Mouse (Mus musculus): ENCODE measurements around the gene Elmsan1.

GRCm38 (mm10) chr12:84205659-84206185, 13.0 kb downstream of the Elmsan1 start:
- no peak for TF ChIP-seq CTCF (conservative IDR thresholded peaks at IDR 0.05 in 1 of 2, IDR thresholded peaks at IDR 0.05 in 1 of 2; ENCODE audit: low read depth in 2 of 2, low read length in 2 of 2)
- no peak for TF ChIP-seq MAFK (IDR thresholded peaks at IDR 0.05; ENCODE audit: insufficient replicate concordance, low read length)
- no peak for TF ChIP-seq MAX (IDR thresholded peaks at IDR 0.05; ENCODE audit: low read length)
- TF ChIP-seq ZC3H11A (IDR thresholded peaks at IDR 0.05; ENCODE audit: low read depth, low read length) = no peak
- TF ChIP-seq POLR2A (IDR thresholded peaks at IDR 0.05; ENCODE audit: low read depth, low read length) = no peak
- TF ChIP-seq RAD21 (IDR thresholded peaks at IDR 0.05; ENCODE audit: low read depth, low read length) = no peak
- no peak for TF ChIP-seq MAZ (IDR thresholded peaks at IDR 0.05; ENCODE audit: low read depth, low read length)
- TF ChIP-seq IRF4 (IDR thresholded peaks at IDR 0.05; ENCODE audit: low read depth, low read length) = no peak
- no peak for TF ChIP-seq USF1 (IDR thresholded peaks at IDR 0.05; ENCODE audit: low read depth, low read length)
- no peak for TF ChIP-seq GABPA (IDR thresholded peaks at IDR 0.05; ENCODE audit: insufficient replicate concordance, low read depth, low read length)
- TF ChIP-seq SMC3 (IDR thresholded peaks at IDR 0.05; ENCODE audit: low read depth, low read length) = no peak
- TF ChIP-seq USF2 (conservative IDR thresholded peaks at IDR 0.05; ENCODE audit: low read depth, low read length) = no peak
- no peak for TF ChIP-seq EP300 (IDR thresholded peaks at IDR 0.05; ENCODE audit: low read length)
- no peak for TF ChIP-seq RCOR1 (conservative IDR thresholded peaks at IDR 0.05; ENCODE audit: low read depth, low read length)
